Mouse (Mus musculus) hindbrain, embryonic 13.5 days (tissue): Measurements from ENCODE around the gene Simc1. TPM values are rescaled to one million over a fixed set of nuclear protein-coding genes. Genes with fewer than 3 reads are reported as not detected.

Experiments
- ATAC-seq: fragments of 200-750 bp; cut with Nextera tagmentation; 2 replicates; pipeline ENCODE4 v1.8.0; 2017; ENCODE audit warnings: moderate TSS enrichment; ENCODE audit not compliant: low FRiP score
- H3K27ac ChIP-seq: fragments of 300-500 bp; sonication (generic); 2 replicates; pipeline ENCODE4 v1.5.1; 2015; ENCODE audit warnings: inconsistent platforms, mild to moderate bottlenecking, moderate library complexity
- H3K27me3 ChIP-seq: fragments of 300-500 bp; sonication (generic); 2 replicates; pipeline ENCODE4 v1.6.1; 2015; ENCODE audit warnings: mild to moderate bottlenecking, inconsistent platforms
- H3K36me3 ChIP-seq: fragments of 300-500 bp; sonication (generic); 2 replicates; pipeline ENCODE4 v1.6.1; 2015; ENCODE audit warnings: mild to moderate bottlenecking, inconsistent platforms
- H3K4me1 ChIP-seq: fragments of 300-500 bp; sonication (generic); replicated peaks from 2 replicates; pipeline ENCODE4 v1.6.1; 2015; ENCODE audit warnings: inconsistent platforms
- H3K4me2 ChIP-seq: fragments of 300-500 bp; sonication (generic); 2 replicates; pipeline ENCODE4 v1.6.1; 2015; ENCODE audit warnings: inconsistent platforms, mild to moderate bottlenecking, moderate library complexity
- H3K4me3 ChIP-seq: fragments of 300-500 bp; sonication (generic); 2 replicates; pipeline ENCODE4 v1.5.1; 2015; ENCODE audit warnings: mild to moderate bottlenecking, inconsistent platforms
- H3K9ac ChIP-seq: fragments of 300-500 bp; sonication (generic); 2 replicates; pipeline ENCODE4 v1.6.1; 2015; ENCODE audit warnings: mild to moderate bottlenecking, inconsistent platforms
- H3K9me3 ChIP-seq: fragments of 300-500 bp; sonication (generic); 2 replicates; pipeline ENCODE4 v1.6.1; 2016; ENCODE audit warnings: inconsistent platforms
- WGBS: fragments of 180-500 bp; shearing (Covaris S2); methylation state at CpG from one replicate; pipeline ENCODE4 v1.1.7; 2015; 5-methylcytosine and 5-hydroxymethylcytosine counted together
- polyA plus RNA-seq: library from polyadenylated mRNA; unstranded; fragments of >200 nt; fragmentation: Nextera tagmentation; extraction: Ambion mirVana; gene quantifications from 2 replicates; pipeline ENCODE4 v1.2.1, GENCODE M21; 2015

Simc1 gene
- polyA plus RNA-seq, 1 experiment from 2014 or later = 21.4 TPM

DNA sequence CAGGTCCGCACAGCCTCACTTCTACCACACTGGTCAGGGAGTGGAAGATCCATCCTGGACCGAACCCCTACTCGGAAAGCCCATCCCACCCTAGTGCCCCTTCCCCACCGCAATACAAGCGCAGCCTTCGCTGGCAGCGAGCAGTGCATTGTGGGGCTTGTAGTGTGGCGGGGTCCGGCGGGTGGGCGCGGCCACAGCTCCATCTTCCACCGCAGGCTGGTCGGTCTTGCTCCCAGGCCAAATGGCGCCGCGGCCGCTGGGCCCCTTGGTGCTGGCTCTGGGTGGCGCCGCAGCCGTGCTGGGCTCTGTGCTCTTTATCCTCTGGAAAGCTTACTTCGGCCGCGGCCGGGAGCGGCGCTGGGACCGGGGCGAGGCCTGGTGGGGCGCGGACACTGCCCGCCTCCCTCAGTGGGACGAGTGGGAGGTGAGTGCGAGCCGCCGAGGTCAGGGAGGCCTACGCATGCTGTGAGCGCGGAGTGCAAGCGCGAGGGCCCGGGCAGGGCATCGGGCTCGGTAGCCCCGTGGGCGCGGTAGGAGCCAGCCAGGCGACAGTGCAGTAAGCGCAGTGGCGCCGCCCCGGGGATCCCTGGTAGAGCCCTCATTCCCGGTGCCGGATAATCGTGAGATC, 71.4 kb downstream of the Simc1 start, which contains the start of gene Arl10:
Arl10 (plus strand) TSS at position 162 of the 628 bp plus-strand sequence.
- Histone ChIP-seq H3K9ac (peak within 1 kb of the TSS; percentile 98), H3K9me3 (no peaks in the 10 kb centered on the region), H3K27me3 (peaks cover 18% of the 10 kb centered on the region), H3K4me1 (peaks cover 36% of the 10 kb centered on the region), H3K36me3 (peaks cover 33% of the 10 kb centered on the region), H3K27ac (peak within 1 kb of the TSS; percentile 85), H3K4me2 (peak within 1 kb of the TSS; percentile 97), H3K4me3 (peak within 1 kb of the TSS; percentile 99)
- under 1% methylated on average over 55 of the region's 55 CpGs for WGBS
- ATAC-seq = peak; percentile 94

- peak overlapping the region; percentile 85 for H3K27ac ChIP-seq
- H3K4me2 ChIP-seq = peak overlapping the region; percentile 97
- H3K9ac ChIP-seq = peak overlapping the region; percentile 98
- no peaks in the 10 kb centered on the region for H3K9me3 ChIP-seq
- peaks cover 36% of the 10 kb centered on the region for H3K4me1 ChIP-seq
- 0 out of 2 replicates have a peak, but pooled peaks have one; percentile 26 for ATAC-seq
- peaks cover 37% of the 10 kb centered on the region for H3K36me3 ChIP-seq
- WGBS = 5% methylated on average over 19 of the region's 19 CpGs
- peaks cover 18% of the 10 kb centered on the region for H3K27me3 ChIP-seq
- H3K4me3 ChIP-seq = peak overlapping the region; percentile 99
Observed at GRCm38 (mm10) chr13:54575489-54575888, 71.9 kb downstream of the Simc1 start.

DNA sequence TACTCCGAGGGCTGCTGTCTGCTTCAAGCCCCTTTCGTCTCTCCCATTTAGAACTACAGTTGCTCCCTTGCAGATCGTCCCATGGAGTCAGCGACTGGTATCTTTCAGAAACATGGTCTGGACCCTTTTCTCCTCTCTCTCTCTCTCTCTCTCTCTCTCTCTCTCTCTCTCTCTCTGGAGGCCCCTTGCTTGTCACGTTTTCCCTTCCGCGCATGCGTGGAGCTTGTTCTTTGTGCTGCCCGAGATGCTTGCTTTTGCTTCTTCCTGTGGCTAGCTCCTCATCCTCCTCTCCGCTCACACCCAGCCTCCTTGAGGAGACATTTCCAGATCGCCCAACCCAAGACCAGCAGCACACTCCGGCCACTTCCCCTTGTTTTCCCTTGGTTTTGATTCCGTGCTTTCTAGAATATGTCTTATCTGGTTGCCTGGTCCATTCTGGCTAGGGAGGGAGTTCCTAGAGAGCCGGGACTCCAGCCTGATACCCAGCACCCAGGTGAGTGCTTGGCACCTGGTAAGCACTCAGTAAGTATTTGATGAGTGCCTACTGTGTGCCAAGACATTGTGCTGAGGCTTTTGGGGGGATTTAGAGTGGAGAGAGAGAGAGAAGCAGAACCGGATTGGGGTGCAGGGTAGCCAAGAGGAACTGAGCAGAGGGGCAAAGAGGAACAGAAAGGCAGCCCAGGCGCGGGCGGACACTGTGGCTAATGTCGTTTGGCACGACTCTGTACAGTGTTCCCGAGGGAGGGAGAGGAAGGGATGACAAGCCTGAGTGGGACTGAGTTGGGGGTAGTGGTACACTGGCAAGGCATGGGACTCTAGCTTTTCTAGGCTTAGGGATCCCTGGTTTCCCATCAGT, 74.3 kb downstream of the Simc1 start:
- H3K4me1 ChIP-seq = peaks cover 43% of the 10 kb centered on the region
- H3K4me2 ChIP-seq = peak overlapping the region; percentile 13; the same call in 1 of the 2 replicates
- peaks cover 59% of the 10 kb centered on the region for H3K36me3 ChIP-seq
- peaks cover 11% of the 10 kb centered on the region for H3K27me3 ChIP-seq
- peak overlapping the region; percentile 46; the same call in 1 of the 2 replicates for H3K9ac ChIP-seq
- 80% methylated on average over 21 of the region's 21 CpGs for WGBS
- ATAC-seq = no peak
- no peak overlapping the region for H3K27ac ChIP-seq
- H3K9me3 ChIP-seq = no peaks in the 10 kb centered on the region
- H3K4me3 ChIP-seq = no peak overlapping the region

DNA sequence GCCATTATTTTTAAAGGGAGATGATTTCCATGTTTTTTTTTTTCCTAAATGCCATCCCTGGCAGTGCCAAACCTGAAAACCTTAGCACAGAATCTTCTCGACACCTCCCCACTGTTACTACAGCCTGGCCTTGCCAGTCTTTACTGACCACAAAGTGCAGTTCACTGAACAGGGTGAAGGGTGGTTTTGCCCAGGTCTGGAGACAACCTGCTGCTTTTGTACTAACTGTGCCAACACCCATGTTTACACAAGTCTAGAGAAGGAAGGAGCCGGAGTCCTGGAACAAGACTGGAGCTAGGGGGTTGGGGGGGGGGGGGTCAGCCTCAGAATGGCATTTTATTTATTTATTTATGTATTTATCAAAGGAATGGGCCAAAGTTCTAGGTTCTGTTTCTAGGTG, 77.8 kb downstream of the Simc1 start:
- ATAC-seq = no peak
- H3K36me3 ChIP-seq = peaks cover 94% of the 10 kb centered on the region
- 86% methylated on average over 2 of the region's 2 CpGs for WGBS
- H3K9me3 ChIP-seq = no peaks in the 10 kb centered on the region
- H3K27ac ChIP-seq = no peak overlapping the region
- no peak overlapping the region for H3K9ac ChIP-seq
- H3K4me3 ChIP-seq = no peak overlapping the region
- H3K4me2 ChIP-seq = no peak overlapping the region
- peaks cover 30% of the 10 kb centered on the region for H3K4me1 ChIP-seq
- no peaks in the 10 kb centered on the region for H3K27me3 ChIP-seq

GRCm38 (mm10) chr13:54582126-54582525, 78.5 kb downstream of the Simc1 start:
- Histone ChIP-seq H3K9me3 (no peaks in the 10 kb centered on the region), H3K4me2 (no peak overlapping the region), H3K27ac (no peak overlapping the region), H3K36me3 (peaks cover 97% of the 10 kb centered on the region), H3K4me1 (peaks cover 22% of the 10 kb centered on the region), H3K4me3 (no peak overlapping the region), H3K9ac (no peak overlapping the region), H3K27me3 (no peaks in the 10 kb centered on the region)
- no peak for ATAC-seq
- WGBS = 73% methylated on average over 10 of the region's 10 CpGs

DNA sequence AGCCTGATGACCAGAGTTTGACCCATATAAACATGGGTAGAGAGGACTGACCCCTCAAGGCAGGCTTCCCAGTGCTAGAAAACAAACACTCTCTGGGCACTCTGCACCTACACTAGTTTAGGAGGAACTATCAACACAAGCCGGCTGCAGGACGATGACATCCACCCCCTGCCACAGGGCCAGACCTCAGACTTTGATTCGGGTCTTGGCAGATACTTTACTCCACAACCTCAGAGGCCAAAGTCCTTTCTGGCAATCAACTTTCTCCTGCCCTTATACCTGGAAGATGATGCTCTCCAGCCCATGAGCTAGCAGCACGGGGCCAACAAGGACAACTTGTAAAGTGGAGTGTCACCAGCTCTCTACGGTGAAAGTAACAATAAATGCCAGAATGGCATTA, 79.3 kb downstream of the Simc1 start:
- no peak overlapping the region for H3K4me3 ChIP-seq
- peaks cover 96% of the 10 kb centered on the region for H3K36me3 ChIP-seq
- no peaks in the 10 kb centered on the region for H3K27me3 ChIP-seq
- no peak overlapping the region for H3K27ac ChIP-seq
- 89% methylated on average over 5 of the region's 5 CpGs for WGBS
- peaks cover 15% of the 10 kb centered on the region for H3K4me1 ChIP-seq
- H3K4me2 ChIP-seq = no peak overlapping the region
- no peak overlapping the region for H3K9ac ChIP-seq
- no peak for ATAC-seq
- no peaks in the 10 kb centered on the region for H3K9me3 ChIP-seq

DNA sequence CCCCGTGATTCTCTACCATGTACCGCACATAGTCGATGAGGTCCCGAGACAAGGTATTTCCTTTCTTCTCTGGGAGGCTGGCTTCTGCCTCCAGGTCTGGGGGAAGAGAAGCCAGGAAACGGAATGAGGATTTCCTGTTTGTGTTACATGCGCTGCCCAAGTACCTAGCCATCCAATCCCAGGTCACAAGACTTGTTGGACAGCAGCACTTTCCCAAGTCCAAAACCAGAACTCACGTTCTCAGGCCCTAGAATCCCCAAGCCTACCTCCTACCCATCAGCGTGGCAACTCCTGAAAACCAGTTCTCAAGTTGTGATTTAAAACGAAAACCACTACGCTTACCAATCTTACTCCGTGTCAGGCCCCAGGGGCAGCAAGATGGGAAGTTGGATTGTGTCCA, 82.3 kb downstream of the Simc1 start:
- ATAC-seq = no peak
- Histone ChIP-seq H3K36me3 (peaks cover 75% of the 10 kb centered on the region), H3K9ac (no peak overlapping the region), H3K9me3 (no peaks in the 10 kb centered on the region), H3K4me3 (no peak overlapping the region), H3K4me1 (peaks cover 24% of the 10 kb centered on the region), H3K27ac (no peak overlapping the region), H3K27me3 (no peaks in the 10 kb centered on the region), H3K4me2 (no peak overlapping the region)
- WGBS = 93% methylated on average over 11 of the region's 11 CpGs

- Histone ChIP-seq H3K4me1 (peaks cover 30% of the 10 kb centered on the region), H3K9ac (peak overlapping the region; percentile 74), H3K27ac (peak overlapping the region; percentile 94), H3K36me3 (peaks cover 54% of the 10 kb centered on the region), H3K27me3 (no peaks in the 10 kb centered on the region), H3K4me2 (peak overlapping the region; percentile 85), H3K9me3 (no peaks in the 10 kb centered on the region), H3K4me3 (peak overlapping the region; percentile 86)
- WGBS = 1% methylated on average over 24 of the region's 24 CpGs
- ATAC-seq = peak; percentile 37
Observed at GRCm38 (mm10) chr13:54589414-54589995, 85.9 kb downstream of the Simc1 start.

DNA sequence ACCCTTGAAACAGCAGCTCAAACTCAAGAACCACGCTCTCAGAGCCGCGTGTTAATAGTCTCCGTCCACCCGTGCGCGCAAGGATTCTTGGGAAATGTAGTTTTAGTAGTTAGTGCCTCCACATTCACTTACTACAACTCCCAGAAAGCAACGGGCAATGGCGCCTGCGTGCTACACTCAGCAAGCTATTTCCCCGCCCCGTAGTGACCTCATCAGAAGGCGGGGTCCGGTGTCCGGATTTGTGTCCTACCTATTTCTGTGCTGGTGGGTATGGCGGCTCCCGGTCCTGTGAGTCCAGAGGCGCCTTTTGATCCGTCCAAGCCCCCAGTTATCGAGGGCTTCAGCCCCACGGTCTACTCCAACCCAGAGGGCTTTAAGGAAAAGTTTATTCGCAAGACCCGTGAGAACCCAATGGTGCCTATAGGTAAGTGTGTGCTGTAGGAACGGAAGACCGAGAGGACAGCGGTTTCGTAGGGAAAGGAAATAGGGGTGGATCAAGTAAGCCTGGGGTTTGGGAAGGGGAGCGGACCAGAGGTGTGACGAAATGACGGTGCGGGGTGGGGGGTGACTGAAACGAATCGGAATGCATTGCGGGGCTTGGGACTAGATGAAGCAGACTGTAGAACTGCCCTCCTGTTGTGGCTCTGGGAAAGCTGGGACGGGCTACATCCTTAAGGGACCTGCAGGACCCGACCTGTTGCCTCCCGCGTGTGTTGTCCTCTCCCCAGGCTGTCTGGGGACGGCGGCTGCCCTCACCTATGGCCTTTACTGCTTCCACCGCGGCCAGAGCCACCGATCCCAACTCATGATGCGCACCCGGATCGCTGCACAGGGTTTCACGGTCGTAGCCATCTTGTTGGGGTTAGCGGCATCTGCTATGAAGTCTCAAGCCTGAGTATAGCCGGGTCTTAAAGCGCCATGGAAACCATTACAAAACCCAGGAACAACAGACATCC, 86.7 kb downstream of the Simc1 start, which contains the start of the genes Nop16 and Higd2a:
Nop16 (minus strand) TSS at position 95 of the 956 bp plus-strand sequence.
Higd2a (plus strand) TSS at position 212 of the 956 bp plus-strand sequence.
- Histone ChIP-seq H3K4me2 (peak within 1 kb of the TSS; percentile 85), H3K27ac (peak within 1 kb of the TSS; percentile 94), H3K9ac (peak within 1 kb of the TSS; percentile 86), H3K9me3 (no peaks in the 10 kb centered on the region), H3K27me3 (no peaks in the 10 kb centered on the region), H3K36me3 (peaks cover 53% of the 10 kb centered on the region), H3K4me1 (peaks cover 30% of the 10 kb centered on the region), H3K4me3 (peak within 1 kb of the TSS; percentile 86)
- peak; percentile 98 for ATAC-seq
- under 1% methylated on average over 50 of the region's 51 CpGs for WGBS

GRCm38 (mm10) chr13:54591776-54592356, 88.3 kb downstream of the Simc1 start:
- Histone ChIP-seq H3K27me3 (no peaks in the 10 kb centered on the region), H3K9ac (peak overlapping the region; percentile 6; the same call in 1 of the 2 replicates), H3K4me1 (peaks cover 35% of the 10 kb centered on the region), H3K4me2 (peak overlapping the region; percentile 85), H3K4me3 (peak overlapping the region; percentile 86), H3K9me3 (no peaks in the 10 kb centered on the region), H3K27ac (no peak overlapping the region), H3K36me3 (peaks cover 52% of the 10 kb centered on the region)
- ATAC-seq = no peak
- WGBS = 92% methylated on average over 8 of the region's 8 CpGs

DNA sequence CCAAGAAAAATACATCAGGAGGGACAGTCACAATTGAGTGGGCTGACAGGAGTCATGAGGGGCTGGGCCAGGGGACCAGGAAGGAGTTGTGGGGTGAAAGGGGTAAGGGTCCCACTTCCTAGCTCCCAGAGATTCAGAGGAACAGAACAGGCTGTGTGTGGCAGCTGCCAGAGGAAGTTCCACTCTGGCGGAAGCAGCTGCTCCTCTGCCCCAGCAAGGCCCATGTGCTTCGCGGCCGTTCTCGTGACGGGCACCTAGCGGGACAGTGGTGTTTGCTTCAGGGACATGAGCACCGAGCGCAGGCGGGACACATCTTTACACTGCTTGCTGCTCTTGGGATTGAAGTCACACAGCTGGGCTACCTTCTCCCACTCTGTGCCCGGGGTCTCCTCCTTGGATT, 90.0 kb downstream of the Simc1 start:
- WGBS = 92% methylated on average over 11 of the region's 11 CpGs
- H3K36me3 ChIP-seq = peaks cover 50% of the 10 kb centered on the region

More for the DNA sequence above, 90.0 kb downstream of the Simc1 start:
- no peaks in the 10 kb centered on the region for H3K9me3 ChIP-seq
- peaks cover 30% of the 10 kb centered on the region for H3K4me1 ChIP-seq
- no peak for ATAC-seq
- no peak overlapping the region for H3K4me3 ChIP-seq
- no peak overlapping the region for H3K4me2 ChIP-seq
- no peaks in the 10 kb centered on the region for H3K27me3 ChIP-seq
- no peak overlapping the region for H3K9ac ChIP-seq
- no peak overlapping the region for H3K27ac ChIP-seq
